Mouse (Mus musculus) E14TG2a.4 (cell line): ENCODE data around the gene Galnt13.

Experiments used
- CTCF ChIP-seq: conservative IDR thresholded peaks from 2 replicates; pipeline ENCODE4 v1.5.1; 2014; ENCODE audit warnings: low read length
- NANOG ChIP-seq: IDR thresholded peaks from 2 replicates; pipeline ENCODE4 v1.6.1; 2014; ENCODE audit warnings: borderline replicate concordance, low read length, mixed read lengths
- POU5F1 ChIP-seq: IDR thresholded peaks from 2 replicates; pipeline ENCODE4 v1.6.1; 2014; ENCODE audit warnings: low read length, borderline replicate concordance

DNA sequence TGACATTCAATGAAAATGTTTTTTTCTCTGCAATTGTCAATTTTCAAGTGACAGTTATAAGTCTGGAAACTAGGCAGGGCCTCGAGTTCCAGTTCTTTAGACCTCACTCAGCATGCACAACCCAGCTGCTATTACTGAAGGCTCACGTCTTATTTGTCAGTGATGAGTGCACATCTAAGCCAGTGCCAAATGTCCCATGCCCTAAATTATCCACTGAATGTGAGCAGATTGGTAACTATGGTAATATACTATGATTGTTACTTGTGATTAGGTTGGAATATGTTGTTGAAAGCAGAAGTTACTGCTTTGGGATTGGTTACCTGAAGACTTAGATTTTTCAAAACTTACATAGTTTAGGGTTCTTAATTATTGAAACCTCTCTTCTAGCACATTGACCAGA is 131.1 kb downstream of the Galnt13 start:
- no peak for TF ChIP-seq NANOG
- no peak for TF ChIP-seq CTCF
- no peak for TF ChIP-seq POU5F1
